Mouse (Mus musculus): Measurements from ENCODE around the gene Pigc. TPM values are rescaled to one million over a fixed set of nuclear protein-coding genes. Genes with fewer than 3 reads are reported as not detected.

Gene Pigc
- total and polyA plus RNA-seq, 3 experiments: 0.93 to 26.1 (median 17.7) TPM

- peaks cover 7% of the 10 kb centered on the region; the same call in 1 of the 2 replicates for H3K27me3 ChIP-seq (ENCODE audit: insufficient read depth, low read length)
- DNase-seq (ENCODE audit: low spot score): no peak
- ATAC-seq (ENCODE audit: extremely low read depth, insufficient number of reproducible peaks, low FRiP score, poor library complexity, severe bottlenecking): no peak
Measured at GRCm38 (mm10) chr1:162003729-162004517, 34.9 kb downstream of the Pigc start.

DNA sequence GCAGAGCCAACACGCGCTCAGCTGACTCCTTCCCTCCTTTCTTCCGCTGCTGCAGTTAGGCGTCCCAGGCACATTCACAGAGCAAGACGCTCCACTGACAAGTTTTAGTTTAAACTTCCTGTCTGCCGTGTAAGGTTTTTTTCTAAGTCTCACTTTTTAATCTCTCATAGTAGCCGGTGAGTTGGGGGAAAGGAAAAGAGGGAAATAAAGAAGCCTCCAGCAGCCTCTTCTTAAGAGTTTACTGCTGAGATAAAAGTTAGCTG lies 35.5 kb downstream of the Pigc start:
- Histone ChIP-seq H3K4me1 (ENCODE audit: insufficient read depth, low read depth, low read length) (no peaks in the 10 kb centered on the region), H3K9me3 (replicated peaks) (no peaks in the 10 kb centered on the region), H3K4me3 (ENCODE audit: low read depth, low read length) (no peak overlapping the region), H3K36me3 (replicated peaks) (no peaks in the 10 kb centered on the region), H3K27me3 (ENCODE audit: insufficient read depth, low read length) (peaks cover 3% of the 10 kb centered on the region; the same call in 1 of the 2 replicates)
- DNase-seq (ENCODE audit: low spot score) (no peak), ATAC-seq (ENCODE audit: extremely low read depth, insufficient number of reproducible peaks, low FRiP score, poor library complexity, severe bottlenecking) (no peak)
- TF ChIP-seq CTCF (IDR thresholded peaks at IDR 0.05; ENCODE audit: low read depth, low read length) (no peak), POLR2AphosphoS5 (IDR thresholded peaks at IDR 0.05; ENCODE audit: insufficient replicate concordance, low read depth, low read length) (no peak), TAL1 (conservative IDR thresholded peaks at IDR 0.05; ENCODE audit: low read depth, low read length) (no peak), GATA2 (IDR thresholded peaks at IDR 0.05; ENCODE audit: borderline replicate concordance, low read depth, low read length) (no peak), GATA1 (IDR thresholded peaks at IDR 0.05; ENCODE audit: borderline replicate concordance, low read length) (no peak)

More at GRCm38 (mm10) chr1:162003729-162004517, 34.9 kb downstream of the Pigc start:
- Histone ChIP-seq H3K9me3 (replicated peaks) (no peaks in the 10 kb centered on the region), H3K4me1 (ENCODE audit: insufficient read depth, low read depth, low read length) (peaks cover 2% of the 10 kb centered on the region; the same call in 1 of the 2 replicates), H3K36me3 (replicated peaks) (no peaks in the 10 kb centered on the region), H3K4me3 (ENCODE audit: low read depth, low read length) (no peak overlapping the region)
- no peak for TF ChIP-seq POLR2AphosphoS5 (IDR thresholded peaks at IDR 0.05; ENCODE audit: insufficient replicate concordance, low read depth, low read length)
- TF ChIP-seq GATA2 (IDR thresholded peaks at IDR 0.05; ENCODE audit: borderline replicate concordance, low read depth, low read length): no peak
- TF ChIP-seq GATA1 (IDR thresholded peaks at IDR 0.05; ENCODE audit: borderline replicate concordance, low read length): no peak
- no peak for TF ChIP-seq CTCF (IDR thresholded peaks at IDR 0.05; ENCODE audit: low read depth, low read length)
- no peak for TF ChIP-seq TAL1 (conservative IDR thresholded peaks at IDR 0.05; ENCODE audit: low read depth, low read length)

GRCm38 (mm10) chr1:162004821-162005770 lies 36.1 kb downstream of the Pigc start:
- Histone ChIP-seq H3K4me1 (ENCODE audit: insufficient read depth, low read depth, low read length) (no peaks in the 10 kb centered on the region), H3K36me3 (replicated peaks) (no peaks in the 10 kb centered on the region), H3K9me3 (replicated peaks) (no peaks in the 10 kb centered on the region), H3K4me3 (ENCODE audit: low read depth, low read length) (no peak overlapping the region), H3K27me3 (ENCODE audit: insufficient read depth, low read length) (peaks cover 3% of the 10 kb centered on the region; the same call in 1 of the 2 replicates)
- TF ChIP-seq POLR2AphosphoS5 (IDR thresholded peaks at IDR 0.05; ENCODE audit: insufficient replicate concordance, low read depth, low read length): no peak
- ATAC-seq (ENCODE audit: extremely low read depth, insufficient number of reproducible peaks, low FRiP score, poor library complexity, severe bottlenecking) (no peak), DNase-seq (ENCODE audit: low spot score) (no peak)

DNA sequence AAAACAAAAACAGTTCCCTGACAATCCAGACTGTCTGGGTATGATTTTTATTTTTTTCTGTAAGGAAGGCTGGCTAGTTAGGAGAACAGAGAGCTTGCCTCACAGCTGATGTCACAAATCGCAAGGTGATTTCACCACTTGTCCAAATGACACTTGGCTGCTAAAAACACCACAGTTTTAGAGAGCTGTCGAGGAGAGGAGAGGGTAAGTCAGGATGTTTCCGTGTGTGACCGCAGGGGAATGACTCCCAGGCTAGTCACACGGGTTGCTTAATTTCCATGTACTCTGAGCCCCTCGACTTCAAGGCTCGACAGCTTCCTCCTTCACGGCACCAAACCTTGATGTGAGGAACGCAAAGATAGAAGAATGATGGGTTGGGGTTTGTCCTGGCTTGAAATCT lies 37.1 kb downstream of the Pigc start:
- DNase-seq (ENCODE audit: low spot score): no peak

DNA sequence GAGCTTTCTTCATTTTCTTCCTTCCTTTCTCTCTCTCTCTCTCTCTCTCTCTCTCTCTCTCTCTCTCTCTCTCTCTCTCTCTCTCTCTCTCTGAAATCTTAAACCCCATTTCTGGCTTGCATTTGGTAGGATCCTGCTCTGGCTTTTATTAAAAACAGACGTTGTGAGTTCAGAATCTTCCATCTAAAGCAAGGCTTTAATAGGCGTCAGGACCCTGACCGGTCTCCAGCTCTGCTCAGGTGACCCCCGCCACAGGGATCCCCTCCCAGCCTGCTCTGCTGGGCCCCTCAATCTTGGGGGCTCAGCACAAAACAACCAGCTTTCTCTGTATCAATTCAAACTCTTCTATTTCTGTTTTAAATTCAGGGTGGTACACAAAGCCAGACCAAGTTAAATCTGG lies 39.2 kb downstream of the Pigc start:
- Histone ChIP-seq H3K36me3 (replicated peaks) (no peaks in the 10 kb centered on the region), H3K27me3 (ENCODE audit: insufficient read depth, low read length) (peaks cover 7% of the 10 kb centered on the region), H3K4me3 (ENCODE audit: low read depth, low read length) (no peak overlapping the region), H3K4me1 (ENCODE audit: insufficient read depth, low read depth, low read length) (no peaks in the 10 kb centered on the region), H3K9me3 (replicated peaks) (no peaks in the 10 kb centered on the region)
- DNase-seq (ENCODE audit: low spot score): no peak
- TF ChIP-seq POLR2AphosphoS5 (IDR thresholded peaks at IDR 0.05; ENCODE audit: insufficient replicate concordance, low read depth, low read length) (no peak), CTCF (IDR thresholded peaks at IDR 0.05; ENCODE audit: low read depth, low read length) (no peak), GATA2 (IDR thresholded peaks at IDR 0.05; ENCODE audit: borderline replicate concordance, low read depth, low read length) (no peak), TAL1 (conservative IDR thresholded peaks at IDR 0.05; ENCODE audit: low read depth, low read length) (no peak), GATA1 (IDR thresholded peaks at IDR 0.05; ENCODE audit: borderline replicate concordance, low read length) (no peak)
- no peak for ATAC-seq (ENCODE audit: extremely low read depth, insufficient number of reproducible peaks, low FRiP score, poor library complexity, severe bottlenecking)

More for the DNA sequence above, 37.1 kb downstream of the Pigc start:
- Histone ChIP-seq H3K36me3 (replicated peaks) (no peaks in the 10 kb centered on the region), H3K4me3 (ENCODE audit: low read depth, low read length) (no peak overlapping the region), H3K27me3 (ENCODE audit: insufficient read depth, low read length) (peaks cover 3% of the 10 kb centered on the region; the same call in 1 of the 2 replicates), H3K4me1 (ENCODE audit: insufficient read depth, low read depth, low read length) (no peaks in the 10 kb centered on the region), H3K9me3 (replicated peaks) (no peaks in the 10 kb centered on the region)
- TF ChIP-seq POLR2AphosphoS5 (IDR thresholded peaks at IDR 0.05; ENCODE audit: insufficient replicate concordance, low read depth, low read length): no peak
- no peak for TF ChIP-seq CTCF (IDR thresholded peaks at IDR 0.05; ENCODE audit: low read depth, low read length)
- TF ChIP-seq GATA1 (IDR thresholded peaks at IDR 0.05; ENCODE audit: borderline replicate concordance, low read length): no peak
- TF ChIP-seq GATA2 (IDR thresholded peaks at IDR 0.05; ENCODE audit: borderline replicate concordance, low read depth, low read length): no peak
- TF ChIP-seq TAL1 (conservative IDR thresholded peaks at IDR 0.05; ENCODE audit: low read depth, low read length): no peak
- no peak for ATAC-seq (ENCODE audit: extremely low read depth, insufficient number of reproducible peaks, low FRiP score, poor library complexity, severe bottlenecking)

- H3K4me3 ChIP-seq (ENCODE audit: low read depth, low read length): no peak overlapping the region
- peaks cover 11% of the 10 kb centered on the region for H3K27me3 ChIP-seq (ENCODE audit: insufficient read depth, low read length)
- ATAC-seq (ENCODE audit: extremely low read depth, insufficient number of reproducible peaks, low FRiP score, poor library complexity, severe bottlenecking): no peak
- H3K4me1 ChIP-seq (ENCODE audit: insufficient read depth, low read depth, low read length): no peaks in the 10 kb centered on the region
- no peaks in the 10 kb centered on the region for H3K36me3 ChIP-seq (replicated peaks)
- no peak for TF ChIP-seq CTCF (IDR thresholded peaks at IDR 0.05; ENCODE audit: low read depth, low read length)
- TF ChIP-seq TAL1 (conservative IDR thresholded peaks at IDR 0.05; ENCODE audit: low read depth, low read length): no peak
- no peak for TF ChIP-seq GATA2 (IDR thresholded peaks at IDR 0.05; ENCODE audit: borderline replicate concordance, low read depth, low read length)
- no peak for TF ChIP-seq POLR2AphosphoS5 (IDR thresholded peaks at IDR 0.05; ENCODE audit: insufficient replicate concordance, low read depth, low read length)
- no peaks in the 10 kb centered on the region for H3K9me3 ChIP-seq (replicated peaks)
- no peak for DNase-seq (ENCODE audit: low spot score)
Measured at GRCm38 (mm10) chr1:162008631-162009067, 39.7 kb downstream of the Pigc start.

Measured in G1E (cell line).